Mouse (Mus musculus): ENCODE measurements around the gene Myh2. TPM values are rescaled to one million over a fixed set of nuclear protein-coding genes. Genes with fewer than 3 reads are reported as not detected.

Myh2 gene
- polyA plus RNA-seq, 1 experiment: not detected

GRCm38 (mm10) chr11:67191496-67191895 lies 20.7 kb downstream of the Myh2 start:
- no peak for TF ChIP-seq GATA1 (IDR thresholded peaks at IDR 0.05; ENCODE audit: low read length)

- TF ChIP-seq GATA1 (IDR thresholded peaks at IDR 0.05; ENCODE audit: low read length): no peak
Observed at GRCm38 (mm10) chr11:67199321-67199720, 28.5 kb downstream of the Myh2 start.

GRCm38 (mm10) chr11:67199752-67200151 lies 28.9 kb downstream of the Myh2 start, which contains the start of gene Myh1:
Gene Myh1, plus strand, starts transcription at chr11:67200052.
- no peak for TF ChIP-seq GATA1 (IDR thresholded peaks at IDR 0.05; ENCODE audit: low read length)

- no peak for TF ChIP-seq GATA1 (IDR thresholded peaks at IDR 0.05; ENCODE audit: low read length)
Observed at GRCm38 (mm10) chr11:67204766-67205165, 33.9 kb downstream of the Myh2 start.

GRCm38 (mm10) chr11:67221803-67222202 lies 51.0 kb downstream of the Myh2 start:
- no peak for TF ChIP-seq GATA1 (IDR thresholded peaks at IDR 0.05; ENCODE audit: low read length)

GRCm38 (mm10) chr11:67224466-67224865 lies 53.6 kb downstream of the Myh2 start:
- TF ChIP-seq GATA1 (IDR thresholded peaks at IDR 0.05; ENCODE audit: low read length): no peak

GRCm38 (mm10) chr11:67228731-67229130 lies 57.9 kb downstream of the Myh2 start:
- TF ChIP-seq GATA1 (IDR thresholded peaks at IDR 0.05; ENCODE audit: low read length): no peak

GRCm38 (mm10) chr11:67229166-67229565 lies 58.3 kb downstream of the Myh2 start:
- TF ChIP-seq GATA1 (IDR thresholded peaks at IDR 0.05; ENCODE audit: low read length): no peak

- no peak for TF ChIP-seq GATA1 (IDR thresholded peaks at IDR 0.05; ENCODE audit: low read length)
Observed at GRCm38 (mm10) chr11:67229946-67230345, 59.1 kb downstream of the Myh2 start.

- TF ChIP-seq GATA1 (IDR thresholded peaks at IDR 0.05; ENCODE audit: low read length): no peak
Observed at GRCm38 (mm10) chr11:67235639-67236358, 65.0 kb downstream of the Myh2 start.

GRCm38 (mm10) chr11:67236799-67237198 lies 66.0 kb downstream of the Myh2 start:
- TF ChIP-seq GATA1 (IDR thresholded peaks at IDR 0.05; ENCODE audit: low read length): no peak

GRCm38 (mm10) chr11:67237481-67238079 lies 66.8 kb downstream of the Myh2 start, which contains the start of gene Myh4:
Gene Myh4, plus strand, starts transcription at chr11:67238029.
- TF ChIP-seq GATA1 (IDR thresholded peaks at IDR 0.05; ENCODE audit: low read length): no peak

- no peak for TF ChIP-seq GATA1 (IDR thresholded peaks at IDR 0.05; ENCODE audit: low read length)
Observed at GRCm38 (mm10) chr11:67241051-67241450, 70.2 kb downstream of the Myh2 start.

Other genes with a start within 250 kb of the Myh2 start
- not detected in 2 replicates for gene Tmem238l, start 214.4 kb upstream of the Myh2 start, polyA plus RNA-seq (2012)
- not detected in 2 replicates for gene Tmem220, start 145.9 kb upstream of the Myh2 start, polyA plus RNA-seq (2012)
- 0.44 and 0.45 TPM in 2 replicates for gene Adprm, start 118.4 kb upstream of the Myh2 start, polyA plus RNA-seq (2012)
- 3.4 and 5.0 TPM in 2 replicates for gene Sco1, start 118.4 kb upstream of the Myh2 start, polyA plus RNA-seq (2012)
- 0.01 TPM in 1 of 2 replicates, not detected in the other for gene Myh3, start 92.7 kb upstream of the Myh2 start, polyA plus RNA-seq (2012)
- gene Myh1, start 29.0 kb downstream of the Myh2 start, polyA plus RNA-seq (2012): not detected in 2 replicates
- gene Myh4, start 67.0 kb downstream of the Myh2 start, polyA plus RNA-seq (2012): not detected in 2 replicates
- gene Myh8, start 106.1 kb downstream of the Myh2 start, polyA plus RNA-seq (2012): not detected in 2 replicates
- not detected in 2 replicates for gene Myh13, start 150.6 kb downstream of the Myh2 start, polyA plus RNA-seq (2012)